Mouse (Mus musculus) brown adipose tissue, adult 24 weeks (tissue): ENCODE measurements around the gene Zfr2. TPM values are rescaled to one million over a fixed set of nuclear protein-coding genes. Genes with fewer than 3 reads are reported as not detected.

Experiments
- H3K27ac ChIP-seq: fragments of 200-500 bp; replicated peaks from 2 replicates; pipeline ENCODE4 v1.5.1; 2012; ENCODE audit warnings: low read depth, mild to moderate bottlenecking, low read length
- H3K4me1 ChIP-seq: fragments of 200-500 bp; 2 replicates; pipeline ENCODE4 v1.6.1; 2012; ENCODE audit warnings: low read length, mixed read lengths; ENCODE audit not compliant: control insufficient read depth, insufficient read depth, insufficient read length
- H3K4me3 ChIP-seq: fragments of 200-500 bp; 2 replicates; pipeline ENCODE4 v1.5.1; 2012; ENCODE audit warnings: low read depth, mild to moderate bottlenecking, low read length, moderate library complexity; ENCODE audit not compliant: insufficient read depth
- polyA plus RNA-seq: library from polyadenylated mRNA; stranded (reverse); fragments of >200 nt; gene quantifications from 2 replicates; pipeline ENCODE4 v1.2.4, GENCODE M21; 2012; ENCODE audit not compliant: missing spikeins, insufficient read depth, insufficient read length

Zfr2 gene
- polyA plus RNA-seq, 1 experiment, result 0.32 TPM

- Histone ChIP-seq H3K4me3 (no peak overlapping the region), H3K27ac (no peak overlapping the region)
Measured at GRCm38 (mm10) chr10:81229735-81230437, 3.1 kb upstream of the Zfr2 start.

GRCm38 (mm10) chr10:81230438-81231332, 2.3 kb upstream of the Zfr2 start, which contains the start of gene Atcay:
Gene Atcay (minus strand): TSS chr10:81230833.
- Histone ChIP-seq H3K4me1 (peaks cover 12% of the 10 kb centered on the region), H3K4me3 (no peak within 1 kb of the TSS), H3K27ac (no peak within 1 kb of the TSS)

More at GRCm38 (mm10) chr10:81229735-81230437, 3.1 kb upstream of the Zfr2 start:
- peaks cover 8% of the 10 kb centered on the region for H3K4me1 ChIP-seq

GRCm38 (mm10) chr10:81231436-81231835, 1.5 kb upstream of the Zfr2 start:
- no peak overlapping the region for H3K27ac ChIP-seq
- H3K4me3 ChIP-seq, result no peak overlapping the region
- H3K4me1 ChIP-seq, result peaks cover 12% of the 10 kb centered on the region

- Histone ChIP-seq H3K4me1 (peaks cover 12% of the 10 kb centered on the region), H3K4me3 (peak overlapping the region; percentile 76), H3K27ac (no peak overlapping the region)
Measured at GRCm38 (mm10) chr10:81233226-81233585, 251 bp downstream of the Zfr2 start.

- Histone ChIP-seq H3K27ac (no peak overlapping the region), H3K4me3 (no peak overlapping the region), H3K4me1 (peaks cover 12% of the 10 kb centered on the region)
Measured at GRCm38 (mm10) chr10:81234206-81234605, 1.3 kb downstream of the Zfr2 start.

- no peak overlapping the region for H3K27ac ChIP-seq
- peaks cover 12% of the 10 kb centered on the region for H3K4me1 ChIP-seq
- no peak overlapping the region for H3K4me3 ChIP-seq
Measured at GRCm38 (mm10) chr10:81236471-81237268, 3.7 kb downstream of the Zfr2 start.

- no peak overlapping the region for H3K27ac ChIP-seq
- H3K4me3 ChIP-seq, result no peak overlapping the region
- peaks cover 7% of the 10 kb centered on the region; the same call in 1 of the 2 replicates for H3K4me1 ChIP-seq
Measured at GRCm38 (mm10) chr10:81238618-81239017, 5.7 kb downstream of the Zfr2 start.

- no peak overlapping the region for H3K4me3 ChIP-seq
- H3K4me1 ChIP-seq, result no peaks in the 10 kb centered on the region
- no peak overlapping the region for H3K27ac ChIP-seq
Measured at GRCm38 (mm10) chr10:81240876-81241275, 7.9 kb downstream of the Zfr2 start.

GRCm38 (mm10) chr10:81242021-81242420, 9.1 kb downstream of the Zfr2 start:
- no peaks in the 10 kb centered on the region for H3K4me1 ChIP-seq
- no peak overlapping the region for H3K27ac ChIP-seq
- H3K4me3 ChIP-seq, result no peak overlapping the region

GRCm38 (mm10) chr10:81244146-81244545, 11.2 kb downstream of the Zfr2 start:
- no peak overlapping the region for H3K4me3 ChIP-seq
- H3K27ac ChIP-seq, result no peak overlapping the region
- H3K4me1 ChIP-seq, result no peaks in the 10 kb centered on the region

- Histone ChIP-seq H3K4me1 (no peaks in the 10 kb centered on the region), H3K4me3 (no peak overlapping the region), H3K27ac (no peak overlapping the region)
Measured at GRCm38 (mm10) chr10:81244595-81244994, 11.6 kb downstream of the Zfr2 start.

GRCm38 (mm10) chr10:81245166-81245565, 12.2 kb downstream of the Zfr2 start:
- Histone ChIP-seq H3K27ac (no peak overlapping the region), H3K4me1 (no peaks in the 10 kb centered on the region), H3K4me3 (no peak overlapping the region)

GRCm38 (mm10) chr10:81247804-81248203, 14.8 kb downstream of the Zfr2 start:
- no peak overlapping the region for H3K27ac ChIP-seq
- H3K4me1 ChIP-seq, result no peaks in the 10 kb centered on the region
- no peak overlapping the region for H3K4me3 ChIP-seq

GRCm38 (mm10) chr10:81249442-81249841, 16.5 kb downstream of the Zfr2 start:
- Histone ChIP-seq H3K27ac (no peak overlapping the region), H3K4me1 (no peaks in the 10 kb centered on the region), H3K4me3 (no peak overlapping the region)
